Mouse (Mus musculus): Measurements from ENCODE around the gene Snrnp70. TPM values are rescaled to one million over a fixed set of nuclear protein-coding genes. Genes with fewer than 3 reads are reported as not detected.

Gene Snrnp70
- polyA plus RNA-seq, 1 experiment from 2014 or later: 300 TPM

DNA sequence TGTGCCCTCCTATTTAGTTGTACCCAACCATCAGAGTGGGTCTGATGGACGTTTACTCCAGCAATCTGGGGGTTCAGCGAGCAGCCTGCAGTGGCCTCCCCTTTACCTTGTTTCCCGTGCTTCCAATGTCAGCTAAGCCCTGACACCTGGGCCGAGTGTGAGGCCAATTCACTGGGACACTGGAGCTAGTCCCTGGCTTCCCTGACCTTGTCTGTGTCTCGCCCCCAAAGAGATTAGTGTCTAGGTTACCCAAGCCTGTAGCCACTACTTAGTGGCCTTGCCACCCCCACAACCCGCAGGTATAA is 25.0 kb upstream of the Snrnp70 start, which contains the start of gene Lhb:
Gene Lhb (plus strand): TSS at position 206 of the 305 bp plus-strand sequence.
- H3K9me3 ChIP-seq: no peaks in the 10 kb centered on the region
- no peak within 1 kb of the TSS for H3K27ac ChIP-seq (replicated peaks)
- H3K4me1 ChIP-seq: peaks cover 2% of the 10 kb centered on the region; the same call in 1 of the 2 replicates
- no peak for ATAC-seq (ENCODE audit: low FRiP score, low read depth)
- no peak within 1 kb of the TSS for H3K9ac ChIP-seq (replicated peaks)
- H3K36me3 ChIP-seq: peaks cover 48% of the 10 kb centered on the region
- H3K27me3 ChIP-seq: peaks cover 64% of the 10 kb centered on the region
- H3K4me2 ChIP-seq (replicated peaks): no peak within 1 kb of the TSS
- no peak within 1 kb of the TSS for H3K4me3 ChIP-seq
- WGBS: 61% methylated on average over 6 of the region's 6 CpGs

DNA sequence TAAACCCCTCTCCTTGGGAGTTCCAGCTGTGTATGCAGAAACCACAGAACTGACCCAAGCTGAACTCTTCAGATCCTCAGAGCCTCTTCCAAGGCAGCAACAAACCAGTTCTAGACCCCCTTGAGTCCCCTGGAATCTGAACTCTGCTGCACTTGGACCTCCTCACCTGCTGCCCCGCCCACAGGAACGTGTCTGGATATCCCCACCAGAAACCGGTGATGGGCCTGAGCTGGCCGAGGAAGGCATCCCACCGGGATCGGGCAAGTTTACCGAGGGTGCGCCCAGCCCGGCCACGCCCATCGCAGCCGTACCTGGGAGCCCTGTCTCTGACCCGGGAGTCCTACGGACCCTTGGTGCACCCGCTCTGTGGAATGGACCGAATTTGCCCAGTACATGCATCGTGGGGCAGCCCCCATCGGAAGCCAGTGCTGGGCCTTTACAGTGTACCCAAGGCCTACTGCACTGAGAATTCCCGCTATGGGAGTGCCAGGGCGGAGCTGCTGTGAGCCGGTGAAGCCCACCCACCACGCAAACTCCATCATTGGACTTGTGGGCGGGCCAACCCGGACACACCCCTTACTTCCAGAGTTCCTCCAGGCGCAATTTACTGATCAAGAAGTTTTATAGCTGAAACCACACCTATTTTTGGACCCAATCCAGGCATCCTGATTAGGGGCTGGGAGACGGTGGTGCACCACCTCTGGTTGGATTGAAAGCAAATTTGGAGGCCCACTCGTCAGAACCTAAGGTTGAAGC is 24.5 kb upstream of the Snrnp70 start:
- WGBS: 19% methylated on average over 27 of the region's 27 CpGs
- H3K4me1 ChIP-seq: peaks cover 5% of the 10 kb centered on the region; the same call in 1 of the 2 replicates
- peaks cover 69% of the 10 kb centered on the region for H3K27me3 ChIP-seq
- H3K9me3 ChIP-seq: no peaks in the 10 kb centered on the region
- no peak overlapping the region for H3K9ac ChIP-seq (replicated peaks)
- H3K4me3 ChIP-seq: no peak overlapping the region
- no peak overlapping the region for H3K4me2 ChIP-seq (replicated peaks)
- no peak overlapping the region for H3K27ac ChIP-seq (replicated peaks)
- no peak for ATAC-seq (ENCODE audit: low FRiP score, low read depth)
- peaks cover 43% of the 10 kb centered on the region for H3K36me3 ChIP-seq

DNA sequence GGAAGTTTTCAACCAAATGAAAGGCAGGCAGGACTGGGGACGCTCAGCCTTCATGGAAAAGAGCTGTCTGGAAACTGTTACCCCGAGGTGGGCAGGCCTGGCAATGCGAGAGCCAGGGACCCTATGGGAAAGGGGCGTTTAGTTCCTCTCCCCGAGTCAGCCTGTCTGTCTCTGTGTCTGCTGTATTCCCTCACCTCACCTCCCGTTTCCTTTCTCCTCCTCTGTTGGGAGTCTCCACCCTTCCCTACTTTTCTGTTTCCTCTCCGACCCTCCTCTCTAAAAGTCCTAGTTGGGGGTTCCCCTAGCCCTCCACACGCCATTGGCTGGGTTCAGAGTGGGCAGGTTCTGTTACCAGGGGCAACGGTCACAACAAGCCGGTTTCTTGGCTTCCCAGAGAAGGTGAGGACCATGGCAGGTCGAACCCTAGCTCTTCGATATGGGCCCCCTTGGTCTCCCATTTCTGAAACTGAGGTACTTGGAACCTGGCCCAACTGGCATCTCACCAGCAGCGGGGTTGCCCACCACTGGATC is 22.5 kb upstream of the Snrnp70 start:
- Histone ChIP-seq H3K4me1 (peaks cover 19% of the 10 kb centered on the region), H3K9me3 (no peaks in the 10 kb centered on the region), H3K9ac (replicated peaks) (no peak overlapping the region), H3K36me3 (peaks cover 23% of the 10 kb centered on the region), H3K27ac (replicated peaks) (no peak overlapping the region), H3K4me2 (replicated peaks) (no peak overlapping the region), H3K4me3 (no peak overlapping the region), H3K27me3 (peaks cover 89% of the 10 kb centered on the region)
- 14% methylated on average over 13 of the region's 13 CpGs for WGBS
- no peak for ATAC-seq (ENCODE audit: low FRiP score, low read depth)

DNA sequence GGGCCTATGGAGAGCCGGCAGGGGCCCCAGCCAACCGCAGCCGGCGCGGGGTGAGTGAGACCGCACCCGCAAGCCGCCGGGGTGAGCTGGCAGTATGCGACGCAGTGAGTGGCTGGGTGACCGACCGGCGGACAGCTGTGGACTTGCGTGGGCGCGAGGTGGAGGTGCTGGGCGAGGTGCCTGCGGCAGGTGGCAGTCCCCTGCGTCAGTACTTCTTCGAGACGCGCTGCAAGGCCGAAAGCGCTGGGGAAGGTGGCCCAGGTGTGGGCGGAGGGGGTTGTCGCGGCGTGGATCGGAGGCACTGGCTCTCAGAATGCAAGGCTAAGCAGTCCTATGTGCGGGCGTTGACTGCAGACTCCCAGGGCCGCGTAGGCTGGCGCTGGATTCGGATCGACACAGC is 20.1 kb upstream of the Snrnp70 start:
- no peak overlapping the region for H3K4me3 ChIP-seq
- no peak overlapping the region for H3K4me2 ChIP-seq (replicated peaks)
- peaks cover 20% of the 10 kb centered on the region for H3K4me1 ChIP-seq
- no peak overlapping the region for H3K9ac ChIP-seq (replicated peaks)
- no peak overlapping the region for H3K27ac ChIP-seq (replicated peaks)
- H3K9me3 ChIP-seq: no peaks in the 10 kb centered on the region
- WGBS: 16% methylated on average over 37 of the region's 37 CpGs
- no peak for ATAC-seq (ENCODE audit: low FRiP score, low read depth)
- peaks cover 99% of the 10 kb centered on the region for H3K27me3 ChIP-seq
- no peaks in the 10 kb centered on the region for H3K36me3 ChIP-seq

DNA sequence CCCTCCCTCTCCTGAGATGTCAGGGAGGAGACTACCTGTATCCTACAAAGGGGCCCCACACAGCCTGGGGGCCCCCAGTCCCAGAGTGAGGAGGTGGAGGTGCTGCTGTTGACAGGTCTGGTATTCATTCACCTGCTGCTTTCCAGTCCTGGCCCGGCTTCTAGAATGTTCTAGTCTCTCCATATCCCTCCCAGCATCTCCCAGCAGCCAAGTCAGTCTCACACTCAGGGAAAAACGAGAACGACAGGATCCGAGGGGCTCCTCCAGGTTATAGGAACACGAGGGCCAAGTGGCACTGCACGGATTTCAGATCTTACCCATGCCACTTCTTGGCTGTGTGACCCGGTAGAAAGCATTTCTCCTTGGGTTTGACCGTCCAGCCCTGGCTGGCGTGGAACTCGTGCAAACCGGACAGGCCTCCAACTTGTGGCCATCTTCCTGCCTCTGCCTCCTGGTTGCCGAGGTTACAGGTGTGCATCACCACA is 19.2 kb upstream of the Snrnp70 start:
- no peak overlapping the region for H3K9ac ChIP-seq (replicated peaks)
- H3K9me3 ChIP-seq: no peaks in the 10 kb centered on the region
- peaks cover 99% of the 10 kb centered on the region for H3K27me3 ChIP-seq
- H3K4me3 ChIP-seq: no peak overlapping the region
- peaks cover 20% of the 10 kb centered on the region for H3K4me1 ChIP-seq
- WGBS: 43% methylated on average over 12 of the region's 12 CpGs
- H3K27ac ChIP-seq (replicated peaks): no peak overlapping the region
- no peak overlapping the region for H3K4me2 ChIP-seq (replicated peaks)
- no peaks in the 10 kb centered on the region for H3K36me3 ChIP-seq
- ATAC-seq (ENCODE audit: low FRiP score, low read depth): no peak

DNA sequence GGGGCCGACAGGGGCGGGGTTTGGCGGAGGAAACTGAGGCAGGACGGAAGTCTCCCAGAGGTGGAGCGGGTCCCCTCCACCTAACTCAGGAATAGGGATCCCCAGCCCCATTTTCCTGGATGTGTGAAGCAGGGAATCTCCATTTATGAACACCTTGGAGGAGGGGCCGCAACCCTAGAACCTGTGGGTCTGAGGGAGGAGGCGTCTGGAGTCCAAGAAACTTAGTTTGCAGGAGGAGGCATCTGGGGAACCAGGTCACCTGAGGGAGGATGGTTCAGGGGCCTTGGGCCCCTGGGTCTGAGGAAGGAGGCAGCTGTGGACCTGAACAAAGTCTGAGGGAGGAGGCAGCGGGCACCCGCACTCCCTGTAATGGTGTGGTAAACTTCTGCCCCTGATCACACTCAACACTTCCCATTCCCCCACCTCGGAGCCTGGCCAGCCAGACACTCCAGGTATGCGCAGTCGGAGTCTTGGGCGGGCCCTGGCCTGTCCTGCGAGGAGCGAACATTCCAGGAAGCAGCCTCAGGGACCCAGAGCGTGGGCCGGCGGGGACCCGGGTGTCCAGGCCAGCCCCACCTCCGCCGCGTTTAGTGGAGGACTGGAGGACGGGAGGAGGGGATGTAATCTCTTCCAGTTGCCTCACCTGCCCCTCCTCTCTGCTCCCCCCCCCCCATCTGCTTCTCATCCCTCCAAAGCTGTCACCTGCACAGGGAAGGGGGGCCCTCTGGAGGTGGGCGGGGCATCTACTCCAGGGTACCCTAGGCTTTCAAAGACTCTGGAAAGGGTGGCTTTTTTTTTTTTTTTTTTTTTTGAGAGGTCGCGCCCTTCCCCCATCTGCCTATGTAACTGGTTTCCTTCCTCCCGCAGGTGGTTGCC is 18.6 kb upstream of the Snrnp70 start:
- Histone ChIP-seq H3K4me1 (peaks cover 20% of the 10 kb centered on the region), H3K4me2 (replicated peaks) (peak overlapping the region; percentile 86), H3K27me3 (peaks cover 100% of the 10 kb centered on the region), H3K4me3 (peak overlapping the region; percentile 51), H3K9ac (replicated peaks) (peak overlapping the region; percentile 61), H3K36me3 (no peaks in the 10 kb centered on the region), H3K9me3 (no peaks in the 10 kb centered on the region), H3K27ac (replicated peaks) (no peak overlapping the region)
- peak; percentile 42; the same call in 1 of the 2 replicates for ATAC-seq (ENCODE audit: low FRiP score, low read depth)
- WGBS: 2% methylated on average over 27 of the region's 27 CpGs

DNA sequence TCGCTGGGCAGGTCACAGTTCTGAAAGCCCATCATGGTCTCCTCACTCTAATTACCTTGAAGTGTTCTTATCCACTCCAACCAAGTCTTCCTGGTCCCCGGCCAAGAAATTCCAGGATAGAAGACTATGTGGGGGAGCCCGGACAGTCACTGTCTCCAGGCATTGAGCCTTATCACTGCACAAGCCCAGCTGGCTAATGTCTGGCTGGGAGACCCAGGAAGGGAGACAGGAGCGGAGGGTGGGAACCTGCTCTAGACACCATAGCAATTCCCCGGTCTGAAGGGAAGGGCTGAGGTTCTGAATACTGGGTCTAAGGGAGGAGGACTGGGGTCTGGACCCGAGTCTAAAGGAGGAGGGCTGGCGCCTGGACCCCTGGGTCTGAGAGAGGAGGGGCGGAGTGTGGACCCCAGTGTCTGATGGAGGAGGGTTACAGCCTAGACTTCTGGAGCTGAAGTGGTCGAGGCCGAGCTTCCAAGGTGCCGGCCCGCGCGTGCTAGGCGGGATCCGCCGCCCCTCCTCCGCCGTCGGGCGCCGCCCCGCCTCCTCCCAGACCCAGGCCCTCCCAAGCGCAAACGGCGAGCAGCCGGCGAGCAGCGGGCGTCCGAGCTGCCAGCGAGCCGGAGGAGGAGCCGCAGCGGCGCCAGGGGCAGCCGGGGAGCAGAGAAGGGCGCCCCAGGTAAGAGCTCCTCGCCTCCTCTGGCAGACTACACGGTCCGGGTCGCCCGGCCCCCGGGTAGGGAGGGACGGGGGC is 17.7 kb upstream of the Snrnp70 start, which contains the start of gene Ntf5:
Gene Ntf5 (plus strand): TSS at position 583 of the 751 bp plus-strand sequence.
- H3K4me1 ChIP-seq: peaks cover 20% of the 10 kb centered on the region
- H3K4me3 ChIP-seq: peak within 1 kb of the TSS; percentile 51
- peaks cover 100% of the 10 kb centered on the region for H3K27me3 ChIP-seq
- no peaks in the 10 kb centered on the region for H3K36me3 ChIP-seq
- H3K4me2 ChIP-seq (replicated peaks): peak within 1 kb of the TSS; percentile 86
- peak within 1 kb of the TSS; percentile 61 for H3K9ac ChIP-seq (replicated peaks)
- H3K27ac ChIP-seq (replicated peaks): no peak within 1 kb of the TSS
- no peaks in the 10 kb centered on the region for H3K9me3 ChIP-seq
- ATAC-seq (ENCODE audit: low FRiP score, low read depth): peak; percentile 69
- WGBS: 3% methylated on average over 44 of the region's 45 CpGs

DNA sequence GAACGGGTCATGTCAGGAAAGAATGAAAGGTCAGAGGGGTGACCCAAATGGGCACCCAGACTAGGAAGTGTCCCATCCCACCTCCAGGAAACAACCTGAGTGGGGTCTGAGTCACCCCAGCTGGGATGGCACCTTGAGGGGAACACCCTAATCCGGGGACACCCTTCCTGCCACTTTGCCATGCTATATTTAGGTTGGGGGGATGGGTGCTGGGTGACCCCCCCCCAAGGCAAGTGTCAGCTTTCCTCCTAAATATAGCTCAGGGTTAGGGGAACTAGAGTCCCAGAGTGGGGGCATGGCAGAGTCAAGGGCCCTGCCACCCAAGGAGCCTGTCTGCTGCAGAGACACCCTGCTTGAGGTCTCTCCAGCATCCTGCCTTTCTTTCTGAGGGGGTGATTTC is 16.9 kb upstream of the Snrnp70 start:
- Histone ChIP-seq H3K9ac (replicated peaks) (no peak overlapping the region), H3K9me3 (no peaks in the 10 kb centered on the region), H3K4me3 (no peak overlapping the region), H3K27ac (replicated peaks) (no peak overlapping the region), H3K4me1 (peaks cover 20% of the 10 kb centered on the region), H3K27me3 (peaks cover 100% of the 10 kb centered on the region), H3K4me2 (replicated peaks) (no peak overlapping the region), H3K36me3 (no peaks in the 10 kb centered on the region)
- ATAC-seq (ENCODE audit: low FRiP score, low read depth): no peak
- 96% methylated on average over 2 of the region's 2 CpGs for WGBS

DNA sequence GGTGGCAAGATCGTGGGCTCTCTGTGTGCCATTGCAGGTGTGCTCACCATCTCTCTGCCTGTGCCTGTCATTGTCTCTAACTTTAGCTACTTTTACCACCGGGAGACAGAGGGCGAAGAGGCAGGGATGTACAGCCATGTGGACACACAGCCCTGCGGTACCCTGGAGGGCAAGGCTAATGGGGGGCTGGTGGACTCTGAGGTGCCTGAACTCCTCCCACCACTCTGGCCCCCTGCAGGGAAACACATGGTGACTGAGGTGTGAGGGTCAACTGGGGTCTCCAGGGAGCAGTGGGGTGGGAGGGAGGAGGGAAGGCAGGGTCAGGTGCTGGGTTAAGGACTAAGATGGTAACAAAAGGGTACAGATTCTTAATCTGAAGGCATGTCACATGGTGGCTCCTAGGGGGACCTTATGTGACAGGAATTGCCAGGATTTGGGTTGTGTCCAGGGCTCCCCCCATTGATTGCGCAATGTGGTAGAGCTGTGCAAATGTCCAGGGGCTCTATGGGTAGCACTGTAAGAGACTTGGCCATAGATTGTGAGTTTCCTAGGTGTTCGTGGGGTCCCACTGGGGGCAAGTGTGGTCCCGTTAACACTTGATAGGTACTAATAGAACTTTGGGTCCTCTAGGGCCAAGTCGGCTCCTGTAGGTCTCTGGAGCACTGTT is 14.1 kb upstream of the Snrnp70 start:
- Histone ChIP-seq H3K9me3 (no peaks in the 10 kb centered on the region), H3K4me3 (no peak overlapping the region), H3K4me1 (peaks cover 26% of the 10 kb centered on the region), H3K27me3 (peaks cover 100% of the 10 kb centered on the region), H3K9ac (replicated peaks) (no peak overlapping the region), H3K27ac (replicated peaks) (no peak overlapping the region), H3K36me3 (no peaks in the 10 kb centered on the region), H3K4me2 (replicated peaks) (no peak overlapping the region)
- ATAC-seq (ENCODE audit: low FRiP score, low read depth): no peak
- WGBS: 89% methylated on average over 8 of the region's 8 CpGs

DNA sequence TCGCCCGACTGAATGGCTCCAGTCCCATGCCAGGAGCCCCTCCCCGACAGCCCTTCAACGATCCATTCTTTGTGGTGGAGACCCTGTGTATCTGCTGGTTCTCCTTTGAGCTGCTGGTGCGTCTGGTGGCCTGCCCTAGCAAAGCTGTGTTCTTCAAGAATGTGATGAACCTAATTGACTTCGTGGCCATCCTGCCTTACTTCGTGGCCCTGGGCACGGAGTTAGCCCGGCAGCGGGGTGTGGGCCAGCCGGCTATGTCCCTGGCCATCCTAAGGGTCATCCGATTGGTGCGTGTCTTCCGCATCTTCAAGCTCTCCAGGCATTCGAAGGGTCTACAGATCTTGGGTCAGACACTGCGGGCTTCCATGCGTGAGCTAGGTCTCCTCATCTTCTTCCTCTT is 13.4 kb upstream of the Snrnp70 start:
- 91% methylated on average over 17 of the region's 17 CpGs for WGBS
- Histone ChIP-seq H3K4me1 (peaks cover 21% of the 10 kb centered on the region), H3K9ac (replicated peaks) (0 out of 2 replicates have a peak overlapping the region, but pooled peaks have one; percentile 7), H3K27ac (replicated peaks) (no peak overlapping the region), H3K36me3 (no peaks in the 10 kb centered on the region), H3K9me3 (no peaks in the 10 kb centered on the region), H3K4me3 (no peak overlapping the region), H3K27me3 (peaks cover 94% of the 10 kb centered on the region), H3K4me2 (replicated peaks) (no peak overlapping the region)
- no peak for ATAC-seq (ENCODE audit: low FRiP score, low read depth)

DNA sequence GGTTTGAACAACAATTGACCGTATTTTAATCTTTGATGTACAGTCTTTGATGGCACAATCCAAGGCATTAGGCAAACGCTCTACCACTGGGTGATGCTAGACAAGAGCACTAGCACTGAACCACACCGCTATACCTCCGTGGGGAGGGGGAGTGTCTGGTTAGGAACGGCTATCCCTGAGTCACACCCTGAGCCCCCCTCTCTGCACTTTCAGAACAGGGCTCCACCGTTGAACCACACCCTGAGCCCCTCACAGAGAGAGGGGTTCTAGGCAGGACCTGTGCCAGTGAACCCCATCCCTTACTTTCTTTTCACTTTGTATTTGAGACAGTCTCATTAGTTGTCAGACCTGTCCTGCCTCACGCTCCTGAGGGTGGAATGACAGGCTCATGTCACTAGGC is 12.8 kb upstream of the Snrnp70 start:
- H3K36me3 ChIP-seq: no peaks in the 10 kb centered on the region
- no peak overlapping the region for H3K4me2 ChIP-seq (replicated peaks)
- H3K9ac ChIP-seq (replicated peaks): no peak overlapping the region
- H3K4me1 ChIP-seq: peaks cover 15% of the 10 kb centered on the region
- H3K27ac ChIP-seq (replicated peaks): no peak overlapping the region
- H3K9me3 ChIP-seq: no peaks in the 10 kb centered on the region
- H3K4me3 ChIP-seq: no peak overlapping the region
- no peak for ATAC-seq (ENCODE audit: low FRiP score, low read depth)
- 83% methylated on average over 7 of the region's 7 CpGs for WGBS
- peaks cover 88% of the 10 kb centered on the region for H3K27me3 ChIP-seq

Measured in midbrain, embryonic 12.5 days (tissue).